Mouse (Mus musculus) heart, embryonic 13.5 days (tissue): ENCODE measurements around the gene Dusp22. TPM values are rescaled to one million over a fixed set of nuclear protein-coding genes. Genes with fewer than 3 reads are reported as not detected.

Experiments used
- ATAC-seq: fragments of 200-750 bp; cut with Nextera tagmentation; 2 replicates; pipeline ENCODE4 v1.8.0; 2017; ENCODE audit warnings: moderate TSS enrichment; ENCODE audit not compliant: insufficient number of reproducible peaks, low FRiP score, low TSS enrichment; ENCODE audit errors: extremely low read depth
- H3K27ac ChIP-seq: fragments of 300-500 bp; sonication (generic); replicated peaks from 2 replicates; pipeline ENCODE4 v1.5.1; 2015; ENCODE audit warnings: moderate library complexity, mild to moderate bottlenecking, inconsistent platforms
- H3K27me3 ChIP-seq: fragments of 300-500 bp; sonication (generic); replicated peaks from 2 replicates; pipeline ENCODE4 v1.6.1; 2015; ENCODE audit warnings: mild to moderate bottlenecking, inconsistent platforms
- H3K36me3 ChIP-seq: fragments of 300-500 bp; sonication (generic); 2 replicates; pipeline ENCODE4 v1.6.1; 2015; ENCODE audit warnings: mild to moderate bottlenecking, inconsistent platforms
- H3K4me1 ChIP-seq: fragments of 300-500 bp; sonication (generic); 2 replicates; pipeline ENCODE4 v1.6.1; 2015; ENCODE audit warnings: inconsistent platforms
- H3K4me2 ChIP-seq: fragments of 300-500 bp; sonication (generic); 2 replicates; pipeline ENCODE4 v1.6.1; 2015; ENCODE audit warnings: inconsistent platforms, mild to moderate bottlenecking, moderate library complexity
- H3K4me3 ChIP-seq: fragments of 300-500 bp; sonication (generic); 2 replicates; pipeline ENCODE4 v1.5.1; 2015; ENCODE audit warnings: moderate library complexity, mild to moderate bottlenecking, inconsistent platforms
- H3K9ac ChIP-seq: fragments of 300-500 bp; sonication (generic); 2 replicates; pipeline ENCODE4 v1.6.1; 2015; ENCODE audit warnings: inconsistent platforms, mild to moderate bottlenecking, moderate library complexity
- H3K9me3 ChIP-seq: fragments of 300-500 bp; sonication (generic); 2 replicates; pipeline ENCODE4 v1.6.1; 2016; ENCODE audit warnings: inconsistent platforms
- WGBS: fragments of 180-500 bp; shearing (Covaris S2); methylation state at CpG from one replicate; pipeline ENCODE4 v1.1.7; 2015; ENCODE audit warnings: mixed read lengths; 5-methylcytosine and 5-hydroxymethylcytosine counted together
- polyA plus RNA-seq: library from polyadenylated mRNA; unstranded; fragments of >200 nt; fragmentation: Nextera tagmentation; extraction: Ambion mirVana; gene quantifications from 2 replicates; pipeline ENCODE4 v1.2.1, GENCODE M21; 2015

Gene Dusp22
- polyA plus RNA-seq, 1 experiment from 2014 or later: 18.5 TPM

- Histone ChIP-seq H3K9ac (no peak overlapping the region), H3K36me3 (0 out of 2 replicates have a peak, but pooled peaks cover 11% of the 10 kb centered on the region), H3K4me2 (no peak overlapping the region), H3K4me3 (no peak overlapping the region), H3K9me3 (no peaks in the 10 kb centered on the region), H3K4me1 (peaks cover 10% of the 10 kb centered on the region), H3K27ac (no peak overlapping the region), H3K27me3 (no peaks in the 10 kb centered on the region)
- WGBS: 77% methylated on average over 5 of the region's 5 CpGs
- no peak for ATAC-seq
These were observed 38.1 kb downstream of the Dusp22 start for GRCm38 (mm10) chr13:30697880-30698279.

DNA sequence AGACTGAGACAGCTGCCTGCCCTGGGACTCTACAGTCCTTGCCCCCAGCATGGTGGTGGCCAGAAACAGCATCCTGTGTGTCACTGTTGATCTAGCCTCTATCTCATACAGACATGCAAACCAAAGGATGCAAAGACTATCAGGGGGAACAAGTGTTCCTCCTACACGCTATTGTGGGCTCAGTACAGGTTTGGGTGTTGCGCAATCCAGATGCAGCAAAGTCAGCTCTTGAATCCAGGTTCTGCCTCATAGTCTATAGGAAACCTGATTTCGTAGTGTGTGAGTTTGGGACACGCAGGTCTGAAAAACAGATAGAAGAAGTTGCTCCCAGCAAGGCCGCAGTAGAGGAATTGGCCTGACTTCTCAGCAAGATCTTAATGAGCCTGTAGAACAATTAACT is 42.9 kb downstream of the Dusp22 start:
- Histone ChIP-seq H3K9me3 (no peaks in the 10 kb centered on the region), H3K36me3 (no peaks in the 10 kb centered on the region), H3K4me3 (no peak overlapping the region), H3K27me3 (no peaks in the 10 kb centered on the region), H3K4me2 (no peak overlapping the region), H3K4me1 (peaks cover 10% of the 10 kb centered on the region), H3K9ac (no peak overlapping the region), H3K27ac (no peak overlapping the region)
- 83% methylated on average over 5 of the region's 5 CpGs for WGBS
- no peak for ATAC-seq

DNA sequence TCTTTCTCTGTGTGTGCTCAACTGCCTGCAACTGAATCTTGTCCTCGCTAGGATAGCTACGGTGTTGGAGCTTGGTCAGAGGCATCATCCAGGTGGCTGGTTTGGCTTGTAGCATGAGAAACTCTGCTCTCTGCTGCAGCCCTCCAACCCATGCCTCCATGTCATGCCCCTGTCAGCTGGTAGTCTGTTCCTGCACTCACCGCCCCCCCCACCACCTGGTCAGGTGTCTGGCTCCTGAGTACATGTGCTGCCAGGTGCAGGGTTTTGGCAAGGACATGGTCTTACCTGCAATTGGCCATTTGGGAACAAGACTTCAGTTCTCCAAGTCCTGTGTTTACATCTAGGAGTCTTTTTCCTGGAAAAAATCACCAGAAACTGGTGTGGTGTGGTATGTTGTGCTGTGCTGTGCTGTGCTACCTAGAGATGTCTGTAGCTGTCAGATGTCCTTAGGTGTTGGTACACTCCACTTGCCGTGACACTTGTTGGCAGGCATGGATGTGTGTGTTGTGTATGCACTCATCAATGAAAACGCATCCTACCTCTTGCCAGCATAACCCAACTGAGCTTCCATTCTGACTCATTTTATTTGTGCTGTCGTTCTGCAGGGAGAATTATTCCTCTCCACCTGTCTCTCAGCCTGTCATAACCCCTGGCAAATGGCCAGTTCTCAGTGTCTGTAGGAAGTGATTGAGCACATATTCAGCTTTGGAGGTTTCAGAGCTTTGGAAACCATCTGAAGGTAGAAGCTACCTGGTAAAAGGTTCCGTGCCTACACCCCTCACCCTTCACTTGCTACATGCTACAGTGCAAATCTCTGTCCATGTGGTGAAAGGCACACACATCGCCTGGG is 44.7 kb downstream of the Dusp22 start:
- no peak overlapping the region for H3K9ac ChIP-seq
- H3K4me2 ChIP-seq: no peak overlapping the region
- no peak overlapping the region for H3K27ac ChIP-seq
- 74% methylated on average over 8 of the region's 8 CpGs for WGBS
- no peaks in the 10 kb centered on the region for H3K9me3 ChIP-seq
- peaks cover 12% of the 10 kb centered on the region for H3K36me3 ChIP-seq
- no peak for ATAC-seq
- H3K4me1 ChIP-seq: peaks cover 6% of the 10 kb centered on the region
- H3K27me3 ChIP-seq: no peaks in the 10 kb centered on the region
- H3K4me3 ChIP-seq: no peak overlapping the region

DNA sequence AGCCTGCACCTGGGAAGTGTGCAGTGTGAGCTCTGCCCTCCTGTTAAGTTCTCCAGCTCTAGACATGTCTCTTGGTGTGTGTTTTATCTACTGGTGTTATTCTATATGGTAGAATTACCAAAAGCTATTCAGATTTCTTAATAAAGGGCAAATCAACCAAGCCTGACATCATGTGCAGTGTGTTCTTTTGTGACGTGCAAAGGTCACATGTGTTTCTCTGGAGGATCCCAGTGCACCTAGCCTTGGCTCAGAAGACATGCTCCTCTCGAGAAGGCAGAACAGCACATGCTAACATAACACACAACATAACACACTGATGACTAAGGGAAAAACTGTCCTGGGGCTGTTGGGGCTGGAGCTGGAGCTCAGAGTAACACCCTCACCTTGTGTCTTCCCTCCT is 51.3 kb downstream of the Dusp22 start:
- Histone ChIP-seq H3K27me3 (no peaks in the 10 kb centered on the region), H3K4me2 (no peak overlapping the region), H3K36me3 (peaks cover 25% of the 10 kb centered on the region), H3K4me1 (no peaks in the 10 kb centered on the region), H3K9ac (no peak overlapping the region), H3K9me3 (no peaks in the 10 kb centered on the region), H3K27ac (no peak overlapping the region), H3K4me3 (no peak overlapping the region)
- WGBS: 78% methylated on average over 2 of the region's 2 CpGs
- ATAC-seq: no peak

DNA sequence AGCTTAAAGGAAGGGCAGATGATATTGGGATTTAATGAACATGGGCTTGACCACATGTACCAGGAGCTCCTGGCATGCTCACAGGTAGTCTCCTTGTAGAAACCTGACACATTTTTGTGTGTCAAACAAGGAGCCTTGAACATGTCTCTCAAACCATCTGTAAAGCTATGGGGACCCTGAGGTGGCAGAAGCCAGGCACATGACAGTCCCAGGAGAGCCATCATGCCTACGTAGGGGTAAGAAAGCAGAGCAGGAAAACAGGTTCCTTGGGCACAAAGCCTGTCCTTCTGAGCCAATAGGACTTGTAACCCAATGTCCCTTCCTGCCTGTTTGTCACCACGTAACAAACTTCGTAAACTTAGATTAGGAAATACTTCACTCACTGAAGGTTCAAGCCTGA is 51.9 kb downstream of the Dusp22 start:
- ATAC-seq: no peak
- Histone ChIP-seq H3K27ac (no peak overlapping the region), H3K9ac (no peak overlapping the region), H3K4me2 (no peak overlapping the region), H3K9me3 (no peaks in the 10 kb centered on the region), H3K4me1 (no peaks in the 10 kb centered on the region), H3K4me3 (no peak overlapping the region), H3K36me3 (peaks cover 25% of the 10 kb centered on the region), H3K27me3 (no peaks in the 10 kb centered on the region)
- 84% methylated on average over 3 of the region's 3 CpGs for whole genome bisulfite sequencing

- WGBS: 80% methylated on average over 6 of the region's 6 CpGs
- no peaks in the 10 kb centered on the region for H3K27me3 ChIP-seq
- no peak for ATAC-seq
These were observed 52.5 kb downstream of the Dusp22 start for GRCm38 (mm10) chr13:30712280-30712679.

GRCm38 (mm10) chr13:30713621-30714020 is 53.8 kb downstream of the Dusp22 start:
- Histone ChIP-seq H3K36me3 (peaks cover 22% of the 10 kb centered on the region), H3K9ac (no peak overlapping the region), H3K27ac (no peak overlapping the region), H3K4me2 (no peak overlapping the region), H3K27me3 (no peaks in the 10 kb centered on the region), H3K4me3 (no peak overlapping the region), H3K9me3 (no peaks in the 10 kb centered on the region), H3K4me1 (no peaks in the 10 kb centered on the region)
- 55% methylated on average over 3 of the region's 3 CpGs for WGBS
- ATAC-seq: no peak

More at GRCm38 (mm10) chr13:30712280-30712679, 52.5 kb downstream of the Dusp22 start:
- H3K36me3 ChIP-seq: peaks cover 25% of the 10 kb centered on the region
- no peak overlapping the region for H3K4me3 ChIP-seq
- no peak overlapping the region for H3K9ac ChIP-seq
- no peaks in the 10 kb centered on the region for H3K4me1 ChIP-seq
- no peak overlapping the region for H3K4me2 ChIP-seq
- H3K27ac ChIP-seq: no peak overlapping the region
- H3K9me3 ChIP-seq: no peaks in the 10 kb centered on the region

DNA sequence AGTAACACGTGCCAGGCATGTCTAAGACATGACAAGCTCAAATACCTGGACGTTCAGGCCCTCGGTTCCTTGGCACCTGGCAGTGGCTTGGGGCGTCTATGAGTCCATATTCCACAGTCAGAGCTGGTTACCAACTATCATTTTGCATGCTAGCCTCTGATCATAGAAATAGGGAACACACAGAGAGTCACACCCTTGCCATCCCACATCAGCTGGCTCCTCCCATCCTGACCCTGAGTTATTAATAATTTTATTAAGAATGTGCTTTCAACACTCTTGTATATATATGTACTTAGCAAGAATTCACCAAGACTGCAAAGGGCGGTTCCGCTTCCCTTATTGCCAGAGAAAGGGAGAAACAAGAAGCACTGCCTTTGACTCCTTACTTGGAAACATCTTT is 54.8 kb downstream of the Dusp22 start:
- Histone ChIP-seq H3K27me3 (no peaks in the 10 kb centered on the region), H3K4me2 (no peak overlapping the region), H3K9ac (no peak overlapping the region), H3K9me3 (no peaks in the 10 kb centered on the region), H3K4me3 (no peak overlapping the region), H3K27ac (no peak overlapping the region), H3K4me1 (no peaks in the 10 kb centered on the region), H3K36me3 (peaks cover 12% of the 10 kb centered on the region; the same call in 1 of the 2 replicates)
- no peak for ATAC-seq
- 77% methylated on average over 6 of the region's 6 CpGs for WGBS

GRCm38 (mm10) chr13:30715060-30715459 is 55.3 kb downstream of the Dusp22 start:
- H3K9me3 ChIP-seq: no peaks in the 10 kb centered on the region
- no peak overlapping the region for H3K9ac ChIP-seq
- H3K27me3 ChIP-seq: no peaks in the 10 kb centered on the region
- no peak overlapping the region for H3K4me3 ChIP-seq
- no peak overlapping the region for H3K4me2 ChIP-seq
- no peak overlapping the region for H3K27ac ChIP-seq
- peaks cover 12% of the 10 kb centered on the region; the same call in 1 of the 2 replicates for H3K36me3 ChIP-seq
- no peak for ATAC-seq
- WGBS: 80% methylated on average over 7 of the region's 7 CpGs
- H3K4me1 ChIP-seq: no peaks in the 10 kb centered on the region

DNA sequence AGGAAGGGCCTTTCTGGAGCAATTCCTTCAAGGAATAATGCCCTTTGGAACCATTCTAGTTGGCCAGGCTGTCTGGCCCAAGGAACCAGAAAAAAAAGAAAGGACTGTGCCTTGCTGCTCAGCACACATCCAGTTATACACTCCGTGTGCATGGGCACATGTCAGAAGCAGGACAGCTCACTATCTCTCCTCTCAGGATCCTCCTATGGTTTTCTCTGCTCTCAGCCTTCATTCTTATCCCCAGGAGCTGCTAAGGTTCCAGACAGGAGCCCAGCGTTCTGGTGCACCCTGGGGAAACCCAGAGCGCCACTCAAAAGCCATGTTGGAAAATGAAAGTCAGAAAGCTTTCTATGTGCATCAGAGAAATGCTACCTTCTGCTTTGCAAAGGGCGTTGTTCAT is 55.8 kb downstream of the Dusp22 start:
- H3K36me3 ChIP-seq: peaks cover 12% of the 10 kb centered on the region; the same call in 1 of the 2 replicates
- 74% methylated on average over 4 of the region's 4 CpGs for WGBS
- no peak overlapping the region for H3K9ac ChIP-seq
- no peak overlapping the region for H3K4me3 ChIP-seq
- no peak overlapping the region for H3K27ac ChIP-seq
- H3K9me3 ChIP-seq: no peaks in the 10 kb centered on the region
- H3K27me3 ChIP-seq: no peaks in the 10 kb centered on the region
- no peaks in the 10 kb centered on the region for H3K4me1 ChIP-seq
- H3K4me2 ChIP-seq: no peak overlapping the region
- no peak for ATAC-seq

GRCm38 (mm10) chr13:30716611-30717010 is 56.8 kb downstream of the Dusp22 start:
- Histone ChIP-seq H3K9me3 (no peaks in the 10 kb centered on the region), H3K36me3 (peaks cover 3% of the 10 kb centered on the region; the same call in 1 of the 2 replicates), H3K4me3 (no peak overlapping the region), H3K27ac (no peak overlapping the region), H3K4me1 (no peaks in the 10 kb centered on the region), H3K9ac (no peak overlapping the region), H3K4me2 (no peak overlapping the region), H3K27me3 (no peaks in the 10 kb centered on the region)
- ATAC-seq: no peak
- 71% methylated on average over 5 of the region's 5 CpGs for WGBS

DNA sequence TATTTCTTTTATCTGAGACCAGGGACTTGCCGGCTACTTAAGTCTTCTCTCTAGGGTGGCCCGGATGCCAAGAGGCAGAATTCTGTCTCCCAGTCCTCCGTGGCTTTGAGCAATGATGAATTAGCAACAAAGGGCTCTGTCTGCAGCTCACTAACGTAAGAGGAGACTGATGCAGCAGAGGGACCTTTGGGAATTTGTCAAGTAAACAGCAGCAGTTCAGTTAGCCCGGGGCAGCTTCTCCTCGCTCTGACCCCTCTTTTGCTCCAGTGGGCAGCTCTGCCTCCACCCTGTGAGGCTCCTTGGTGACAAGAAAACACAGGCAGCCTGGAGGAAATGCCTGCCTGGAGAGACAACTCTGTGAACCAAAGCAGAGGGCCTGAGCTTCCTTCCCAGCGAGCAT is 62.8 kb downstream of the Dusp22 start:
- ATAC-seq: no peak

More for the DNA sequence above, 62.8 kb downstream of the Dusp22 start:
- peaks cover 7% of the 10 kb centered on the region; the same call in 1 of the 2 replicates for H3K27me3 ChIP-seq
- H3K4me1 ChIP-seq: peaks cover 13% of the 10 kb centered on the region
- 14% methylated on average over 7 of the region's 7 CpGs for WGBS
- H3K4me2 ChIP-seq: peak overlapping the region; percentile 25; the same call in 1 of the 2 replicates
- H3K4me3 ChIP-seq: no peak overlapping the region
- no peaks in the 10 kb centered on the region for H3K36me3 ChIP-seq
- no peak overlapping the region for H3K27ac ChIP-seq
- H3K9me3 ChIP-seq: no peaks in the 10 kb centered on the region
- H3K9ac ChIP-seq: 0 out of 2 replicates have a peak overlapping the region, but pooled peaks have one; percentile 14
